23 mouse cellular contexts compared by ENCODE assay signal in genomic region chr14:98441954-98442353, GRCm38 (mm10).
DNase-seq lines count a peak whose midpoint lies in the region; ATAC-seq and TF ChIP-seq lines count a peak whose summit lies in the region.
"Had no signal": no experiment of that assay in that cellular context is flagged by ENCODE, and none has a peak within 500 bp of the region (broad histone marks: within the 10 kb centered on the region; RNA-seq: fewer than 3 reads in every experiment).

No protein-coding gene starts in this region.

- no peak overlapping the region for H3K27ac ChIP-seq in lung, embryonic 14.5 days (ENCODE audit: low read depth)
- no peak overlapping the region for H3K27ac ChIP-seq in lung, postnatal 0 days (ENCODE audit: low read length)
- H3K27ac ChIP-seq: forebrain, embryonic 12.5 days; hindbrain, embryonic 13.5 days; limb, embryonic 12.5 days; liver, embryonic 12.5 days; midbrain, embryonic 12.5 days; neural tube, embryonic 12.5 days had no signal

- H3K9ac ChIP-seq in lung, embryonic 14.5 days, result no peak overlapping the region
- H3K9ac ChIP-seq in lung, postnatal 0 days (replicated peaks; ENCODE audit: low read depth), result no peak overlapping the region
- H3K9ac ChIP-seq: forebrain, embryonic 12.5 days; hindbrain, embryonic 13.5 days; limb, embryonic 12.5 days; liver, embryonic 12.5 days; midbrain, embryonic 12.5 days; neural tube, embryonic 12.5 days had no signal

- TF ChIP-seq CTCF in lung, embryonic 14.5 days (IDR thresholded peaks at IDR 0.05; ENCODE audit: low read depth), result no peak
- TF ChIP-seq CTCF in lung, postnatal 0 days (IDR thresholded peaks at IDR 0.05), result no peak

- no peaks in the 10 kb centered on the region for H3K4me1 ChIP-seq in lung, embryonic 14.5 days (ENCODE audit: insufficient read depth)
- no peaks in the 10 kb centered on the region for H3K4me1 ChIP-seq in lung, postnatal 0 days (ENCODE audit: insufficient read depth, low read depth, low read length)
- H3K4me1 ChIP-seq: forebrain, embryonic 12.5 days; hindbrain, embryonic 13.5 days; limb, embryonic 12.5 days; liver, embryonic 12.5 days; midbrain, embryonic 12.5 days; neural tube, embryonic 12.5 days had no signal

- no peaks in the 10 kb centered on the region for H3K36me3 ChIP-seq in lung, embryonic 14.5 days (ENCODE audit: insufficient read depth)
- H3K36me3 ChIP-seq in lung, postnatal 0 days (ENCODE audit: insufficient read depth, low read length), result no peaks in the 10 kb centered on the region
- H3K36me3 ChIP-seq: forebrain, embryonic 12.5 days; hindbrain, embryonic 13.5 days; limb, embryonic 12.5 days; liver, embryonic 12.5 days; midbrain, embryonic 12.5 days; neural tube, embryonic 12.5 days had no signal

- H3K27me3 ChIP-seq in lung, embryonic 14.5 days (ENCODE audit: insufficient read depth, low read length), result no peaks in the 10 kb centered on the region
- no peaks in the 10 kb centered on the region for H3K27me3 ChIP-seq in lung, postnatal 0 days (replicated peaks; ENCODE audit: insufficient read depth, low read length)
- H3K27me3 ChIP-seq: forebrain, embryonic 12.5 days; hindbrain, embryonic 13.5 days; limb, embryonic 12.5 days; liver, embryonic 12.5 days; midbrain, embryonic 12.5 days; neural tube, embryonic 12.5 days had no signal

- peak; percentile 67 for DNase-seq in lung, embryonic 14.5 days
- no peak for DNase-seq in lung, postnatal 0 days (ENCODE audit: low spot score)
- DNase-seq in urinary bladder, adult 18-20 months (ENCODE audit: low spot score in 2 of 2), result peak; percentile 6 to 16
- DNase-seq in urinary bladder, adult 2 months (ENCODE audit: low spot score), result no peak
- peak; percentile 45 for DNase-seq in fat pad, adult 2 months (ENCODE audit: extremely low read depth, low read depth, low spot score)
- no peak for DNase-seq in ovary, postnatal 36 days (ENCODE audit: low spot score)
- DNase-seq in gastrocnemius, postnatal 10 days, result no peak
- DNase-seq: adrenal gland, postnatal 10 days; cerebellum, adult 2 months; gastrocnemius, postnatal 36 days; kidney, adult 8-10 months; kidney, postnatal 10 days; lung, adult 18-20 months; right cerebral cortex, adult 18-20 months; right cerebral cortex, postnatal 4 days; thymus, postnatal 14 days had no signal

- TF ChIP-seq EP300 in lung, postnatal 0 days (IDR thresholded peaks at IDR 0.05), result no peak

- H3K4me3 ChIP-seq in lung, embryonic 14.5 days (ENCODE audit: low read depth, low read length), result no peak overlapping the region
- no peak overlapping the region for H3K4me3 ChIP-seq in lung, postnatal 0 days (ENCODE audit: low read depth, low read length)
- H3K4me3 ChIP-seq: forebrain, embryonic 12.5 days; hindbrain, embryonic 13.5 days; limb, embryonic 12.5 days; liver, embryonic 12.5 days; midbrain, embryonic 12.5 days; neural tube, embryonic 12.5 days had no signal

- WGBS in lung, embryonic 14.5 days, result 35% methylated on average over 2 of the region's 2 CpGs
- 41% methylated on average over 2 of the region's 2 CpGs for WGBS in lung, postnatal 0 days

- ATAC-seq in lung, embryonic 14.5 days (ENCODE audit: insufficient read depth), result peak; percentile 82; the same call in 1 of the 2 replicates
- ATAC-seq in lung, postnatal 0 days, result no peak
- ATAC-seq: inflammation-experienced regulatory T-cells, adult 6 months; liver, embryonic 12.5 days had no signal

- H3K4me2 ChIP-seq in lung, embryonic 14.5 days, result no peak overlapping the region
- no peak overlapping the region for H3K4me2 ChIP-seq in lung, postnatal 0 days (replicated peaks; ENCODE audit: low read depth, low read length)
- H3K4me2 ChIP-seq: forebrain, embryonic 12.5 days; hindbrain, embryonic 13.5 days; limb, embryonic 12.5 days; liver, embryonic 12.5 days; midbrain, embryonic 12.5 days; neural tube, embryonic 12.5 days had no signal

- no peaks in the 10 kb centered on the region for H3K9me3 ChIP-seq in lung, embryonic 14.5 days (ENCODE audit: low read depth, low read length)
- no peaks in the 10 kb centered on the region for H3K9me3 ChIP-seq in lung, postnatal 0 days (ENCODE audit: low read length)
- H3K9me3 ChIP-seq: forebrain, embryonic 12.5 days; hindbrain, embryonic 13.5 days; limb, embryonic 12.5 days; liver, embryonic 12.5 days; midbrain, embryonic 12.5 days; neural tube, embryonic 12.5 days had no signal

Comparison
In these comparisons a context has a peak if more than half of its experiments do, and no peak if none do; other contexts are left out.
1. DNase-seq: peak in lung, embryonic 14.5 days (single experiment), urinary bladder, adult 18-20 months (2 of 2) and fat pad, adult 2 months (single experiment); none in lung, postnatal 0 days (single experiment), urinary bladder, adult 2 months (single experiment), ovary, postnatal 36 days (single experiment) and gastrocnemius, postnatal 10 days (single experiment).